Mouse (Mus musculus) midbrain, embryonic 12.5 days (tissue): Measurements from ENCODE around the gene Rnd2. TPM values are rescaled to one million over a fixed set of nuclear protein-coding genes. Genes with fewer than 3 reads are reported as not detected.

Experiments used
- ATAC-seq: fragments of 200-750 bp; cut with Nextera tagmentation; 2 replicates; pipeline ENCODE4 v1.8.0; 2017; ENCODE audit warnings: low read depth, moderate TSS enrichment, moderate library complexity; ENCODE audit not compliant: low FRiP score
- H3K27ac ChIP-seq: fragments of 300-500 bp; sonication (generic); replicated peaks from 2 replicates; pipeline ENCODE4 v1.5.1; 2016; ENCODE audit warnings: mild to moderate bottlenecking
- H3K27me3 ChIP-seq: fragments of 300-500 bp; sonication (generic); 2 replicates; pipeline ENCODE4 v1.6.1; 2016; ENCODE audit warnings: mild to moderate bottlenecking
- H3K36me3 ChIP-seq: fragments of 300-500 bp; sonication (generic); 2 replicates; pipeline ENCODE4 v1.6.1; 2016
- H3K4me1 ChIP-seq: fragments of 300-500 bp; sonication (generic); 2 replicates; pipeline ENCODE4 v1.6.1; 2016
- H3K4me2 ChIP-seq: fragments of 300-500 bp; sonication (generic); replicated peaks from 2 replicates; pipeline ENCODE4 v1.6.1; 2016; ENCODE audit warnings: mild to moderate bottlenecking, moderate library complexity
- H3K4me3 ChIP-seq: fragments of 300-500 bp; sonication (generic); 2 replicates; pipeline ENCODE4 v1.5.1; 2016; ENCODE audit warnings: mild to moderate bottlenecking
- H3K9ac ChIP-seq: fragments of 300-500 bp; sonication (generic); replicated peaks from 2 replicates; pipeline ENCODE4 v1.6.1; 2016; ENCODE audit warnings: mild to moderate bottlenecking, moderate library complexity
- H3K9me3 ChIP-seq: fragments of 300-500 bp; sonication (generic); 2 replicates; pipeline ENCODE4 v1.6.1; 2016; ENCODE audit warnings: mild to moderate bottlenecking
- WGBS: fragments of 180-500 bp; shearing (Covaris S2); methylation state at CpG from one replicate; pipeline ENCODE4 v1.1.7; 2016; 5-methylcytosine and 5-hydroxymethylcytosine counted together
- microRNA-seq: library from miRNA; unstranded; fragments of <30 nt; microRNA quantifications from one replicate; pipeline ENCODE4, GENCODE M21; 2017
- polyA plus RNA-seq: library from polyadenylated mRNA; unstranded; fragments of >200 nt; fragmentation: Nextera tagmentation; extraction: Ambion mirVana; gene quantifications from 2 replicates; pipeline ENCODE4 v1.2.1, GENCODE M21; 2016

Rnd2 gene
- polyA plus RNA-seq, 1 experiment from 2014 or later = 89.5 TPM

DNA sequence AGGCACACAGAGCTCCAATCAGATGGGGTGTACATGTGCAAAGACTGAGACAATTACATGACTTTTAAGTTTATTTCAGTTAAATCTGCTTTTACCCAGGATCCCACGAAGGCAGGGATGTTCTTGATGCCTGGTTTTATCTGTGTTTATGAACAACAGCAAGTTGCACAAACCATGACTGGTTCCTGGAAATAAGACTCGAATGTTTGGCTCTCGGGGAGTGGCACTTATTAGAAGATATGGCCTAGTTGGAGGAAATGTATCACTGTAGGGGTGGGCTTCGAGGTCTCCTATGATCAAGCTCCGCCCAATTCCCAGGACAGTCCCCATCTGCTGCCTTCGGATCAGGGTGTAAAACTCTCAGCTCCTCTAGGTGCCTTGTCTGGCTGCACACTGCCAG, 21.3 kb downstream of the Rnd2 start:
- Histone ChIP-seq H3K9ac (no peak overlapping the region), H3K27me3 (no peaks in the 10 kb centered on the region), H3K36me3 (peaks cover 19% of the 10 kb centered on the region), H3K4me3 (no peak overlapping the region), H3K4me2 (no peak overlapping the region), H3K9me3 (no peaks in the 10 kb centered on the region), H3K27ac (peak overlapping the region; percentile 82), H3K4me1 (peaks cover 24% of the 10 kb centered on the region)
- WGBS = 78% methylated on average over 6 of the region's 6 CpGs
- ATAC-seq = no peak

DNA sequence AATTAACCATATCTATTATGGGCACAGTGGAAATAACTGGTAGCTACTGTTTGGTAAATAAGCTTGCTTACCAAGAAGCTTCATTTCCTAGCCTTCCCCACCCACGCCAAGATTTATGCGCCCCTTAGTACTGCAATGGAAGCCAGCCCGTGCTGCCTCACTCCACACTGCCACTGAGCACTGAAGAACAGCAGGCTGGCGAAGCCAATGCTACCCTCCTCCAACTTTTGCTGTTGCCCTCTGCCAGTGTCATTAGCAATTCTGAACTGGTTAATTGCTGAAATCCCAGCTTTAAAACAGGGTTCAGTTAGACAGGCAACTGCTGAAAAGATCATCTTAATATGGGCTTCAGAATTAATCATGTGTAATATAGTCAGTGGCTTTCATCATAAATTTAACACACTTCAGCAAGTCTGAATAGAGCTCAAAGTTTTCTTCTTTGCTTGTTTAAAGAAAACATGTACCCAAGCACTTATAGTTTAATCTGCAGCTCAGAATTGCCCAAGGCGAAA, 41.5 kb downstream of the Rnd2 start:
- no peak overlapping the region for H3K27ac ChIP-seq
- no peak overlapping the region for H3K4me2 ChIP-seq
- H3K36me3 ChIP-seq = peaks cover 52% of the 10 kb centered on the region
- H3K27me3 ChIP-seq = no peaks in the 10 kb centered on the region
- no peaks in the 10 kb centered on the region for H3K4me1 ChIP-seq
- ATAC-seq = no peak
- 87% methylated on average over 5 of the region's 5 CpGs for WGBS
- no peaks in the 10 kb centered on the region for H3K9me3 ChIP-seq
- no peak overlapping the region for H3K4me3 ChIP-seq
- no peak overlapping the region for H3K9ac ChIP-seq

DNA sequence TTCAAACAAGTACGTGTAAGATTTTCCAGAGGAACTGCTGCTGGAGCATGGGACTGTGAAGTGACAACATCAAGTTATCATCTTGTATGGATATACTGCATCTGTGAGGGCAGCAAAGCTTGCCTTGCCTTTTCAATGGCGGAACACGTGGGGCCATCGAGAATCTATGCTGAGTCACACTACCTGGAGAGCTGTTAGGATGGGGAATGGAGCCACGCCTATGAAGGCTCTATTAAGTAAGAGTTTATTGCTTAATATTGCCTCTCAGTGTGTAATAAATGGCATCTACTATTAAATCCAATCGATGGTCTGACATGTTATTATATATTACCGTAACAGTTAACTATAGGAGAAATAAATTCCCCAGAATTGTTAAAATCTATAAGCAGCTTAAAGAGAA, 42.3 kb downstream of the Rnd2 start:
- Histone ChIP-seq H3K27me3 (no peaks in the 10 kb centered on the region), H3K36me3 (peaks cover 51% of the 10 kb centered on the region), H3K4me3 (no peak overlapping the region), H3K4me2 (no peak overlapping the region), H3K9ac (no peak overlapping the region), H3K9me3 (no peaks in the 10 kb centered on the region), H3K27ac (no peak overlapping the region), H3K4me1 (no peaks in the 10 kb centered on the region)
- 94% methylated on average over 7 of the region's 7 CpGs for WGBS
- ATAC-seq = no peak

DNA sequence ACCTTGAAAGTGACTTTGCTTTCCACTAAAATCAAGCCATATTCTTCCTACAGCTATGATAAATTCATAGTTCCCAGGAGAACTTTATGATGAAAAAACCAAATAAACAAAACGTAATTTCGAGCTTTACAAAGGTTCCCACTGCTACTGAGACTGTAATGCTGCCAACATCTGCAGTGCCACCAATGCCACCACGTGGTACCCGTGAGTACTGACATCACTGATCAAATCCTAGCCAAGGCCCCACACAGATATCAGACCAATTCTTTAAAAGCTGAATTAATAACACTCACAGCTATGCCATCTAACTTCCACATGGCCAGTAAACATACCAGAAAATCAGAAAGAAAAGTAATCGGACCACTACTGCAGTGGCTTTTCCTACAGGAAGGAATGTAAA, 54.1 kb downstream of the Rnd2 start:
- Histone ChIP-seq H3K36me3 (peaks cover 42% of the 10 kb centered on the region), H3K27ac (no peak overlapping the region), H3K9me3 (peaks cover under 1% of the 10 kb centered on the region; the same call in 1 of the 2 replicates), H3K4me1 (no peaks in the 10 kb centered on the region), H3K4me2 (no peak overlapping the region), H3K27me3 (no peaks in the 10 kb centered on the region), H3K9ac (no peak overlapping the region), H3K4me3 (no peak overlapping the region)
- ATAC-seq = no peak
- 89% methylated on average over 5 of the region's 5 CpGs for WGBS

GRCm38 (mm10) chr11:101519364-101519763, 54.6 kb downstream of the Rnd2 start:
- no peak for ATAC-seq
- Histone ChIP-seq H3K9me3 (no peaks in the 10 kb centered on the region), H3K9ac (no peak overlapping the region), H3K36me3 (peaks cover 39% of the 10 kb centered on the region), H3K4me1 (no peaks in the 10 kb centered on the region), H3K27ac (no peak overlapping the region), H3K27me3 (no peaks in the 10 kb centered on the region), H3K4me2 (no peak overlapping the region), H3K4me3 (no peak overlapping the region)
- 90% methylated on average over 6 of the region's 6 CpGs for WGBS

Small RNAs within 50 kb of the gene (microRNA-seq; reads per million reads assigned to microRNA genes)
- gene Mir6929 = not detected

Other genes with a start within 250 kb of the Rnd2 start
- gene Ezh1, start 238.5 kb upstream of the Rnd2 start, polyA plus RNA-seq = 12.6 and 14.4 TPM in 2 replicates
- 70.3 and 76.3 TPM in 2 replicates for gene Ramp2, start 219.0 kb upstream of the Rnd2 start, polyA plus RNA-seq
- 101 and 102 TPM in 2 replicates for gene Vps25, start 211.3 kb upstream of the Rnd2 start, polyA plus RNA-seq
- 7.8 and 10.2 TPM in 2 replicates for gene Wnk4, start 204.4 kb upstream of the Rnd2 start, polyA plus RNA-seq
- 1.3 and 1.6 TPM in 2 replicates for gene Cntd1, start 186.0 kb upstream of the Rnd2 start, polyA plus RNA-seq
- 196 and 198 TPM in 2 replicates for gene Coa3, start 185.9 kb upstream of the Rnd2 start, polyA plus RNA-seq
- 162 and 173 TPM in 2 replicates for gene Becn1, start 162.7 kb upstream of the Rnd2 start, polyA plus RNA-seq
- 163 and 180 TPM in 2 replicates for gene Psme3, start 148.8 kb upstream of the Rnd2 start, polyA plus RNA-seq
- 2.1 and 3.1 TPM in 2 replicates for gene Aoc2, start 139.9 kb upstream of the Rnd2 start, polyA plus RNA-seq
- gene Aoc3, start 134.4 kb upstream of the Rnd2 start, polyA plus RNA-seq = not detected in 2 replicates
- gene G6pc, start 97.4 kb upstream of the Rnd2 start, polyA plus RNA-seq = not detected in 2 replicates
- 90.8 and 91.0 TPM in 2 replicates for gene Aarsd1, start 47.4 kb upstream of the Rnd2 start, polyA plus RNA-seq
- gene Gm27029, start 40.2 kb upstream of the Rnd2 start, polyA plus RNA-seq = 5.6 and 7.8 TPM in 2 replicates
- 27.0 and 30.2 TPM in 2 replicates for gene Rundc1, start 39.9 kb upstream of the Rnd2 start, polyA plus RNA-seq
- gene Ptges3l, start 39.7 kb upstream of the Rnd2 start, polyA plus RNA-seq = 2.3 and 3.1 TPM in 2 replicates
- gene Rpl27, start 22.7 kb upstream of the Rnd2 start, polyA plus RNA-seq = 310 and 319 TPM in 2 replicates
- 3.0 and 3.9 TPM in 2 replicates for gene Ifi35, start 16.6 kb upstream of the Rnd2 start, polyA plus RNA-seq
- gene Vat1, start 1.2 kb downstream of the Rnd2 start, polyA plus RNA-seq = 69.3 and 73.0 TPM in 2 replicates
- gene Brca1, start 87.0 kb downstream of the Rnd2 start, polyA plus RNA-seq = 16.1 and 21.1 TPM in 2 replicates
- 119 and 130 TPM in 2 replicates for gene Nbr1, start 87.2 kb downstream of the Rnd2 start, polyA plus RNA-seq
- gene Tmem106a, start 117.2 kb downstream of the Rnd2 start, polyA plus RNA-seq = 3.4 and 4.5 TPM in 2 replicates
- gene Gm11634, start 134.3 kb downstream of the Rnd2 start, polyA plus RNA-seq = not detected in 2 replicates
- 41.9 and 48.9 TPM in 2 replicates for gene Rdm1, start 162.2 kb downstream of the Rnd2 start, polyA plus RNA-seq
- gene Arl4d, start 200.5 kb downstream of the Rnd2 start, polyA plus RNA-seq = 6.5 and 8.4 TPM in 2 replicates